Mouse (Mus musculus): ENCODE results near the gene Prr19. TPM values are rescaled to one million over a fixed set of nuclear protein-coding genes. Genes with fewer than 3 reads are reported as not detected.
A peak's percentile ranks its signal among the peaks of the same experiment; 100 is the strongest.

Prr19 gene
- polyA plus RNA-seq, 1 experiment from 2014 or later, result 0.12 TPM

GRCm38 (mm10) chr7:25303685-25304006 lies 2.4 kb downstream of the Prr19 start:
- no peak for TF ChIP-seq CTCF (IDR thresholded peaks at IDR 0.05; ENCODE audit: low read depth)
- 74% methylated on average over 3 of the region's 3 CpGs for WGBS
- Histone ChIP-seq H3K4me3 (ENCODE audit: low read depth, low read length) (no peak overlapping the region), H3K36me3 (ENCODE audit: control insufficient read depth, insufficient read depth) (no peaks in the 10 kb centered on the region), H3K27ac (ENCODE audit: low read depth, low read length) (no peak overlapping the region), H3K4me2 (replicated peaks; ENCODE audit: low read depth) (no peak overlapping the region), H3K9ac (ENCODE audit: low read depth, low read length) (no peak overlapping the region), H3K27me3 (replicated peaks; ENCODE audit: control insufficient read depth, insufficient read depth, low read length) (peaks cover 23% of the 10 kb centered on the region), H3K9me3 (ENCODE audit: control insufficient read depth) (no peaks in the 10 kb centered on the region), H3K4me1 (replicated peaks; ENCODE audit: control insufficient read depth, insufficient read depth, low read length) (0 out of 2 replicates have a peak, but pooled peaks cover 2% of the 10 kb centered on the region)
- no peak for ATAC-seq

- no peak overlapping the region for H3K9ac ChIP-seq (ENCODE audit: low read depth, low read length)
- no peaks in the 10 kb centered on the region for H3K9me3 ChIP-seq (ENCODE audit: control insufficient read depth)
- 2% methylated on average over 2 of the region's 2 CpGs for WGBS
- no peak overlapping the region for H3K27ac ChIP-seq (ENCODE audit: low read depth, low read length)
- 0 out of 2 replicates have a peak, but pooled peaks cover 2% of the 10 kb centered on the region for H3K4me1 ChIP-seq (replicated peaks; ENCODE audit: control insufficient read depth, insufficient read depth, low read length)
- ATAC-seq, result no peak
- H3K4me3 ChIP-seq (ENCODE audit: low read depth, low read length), result peak overlapping the region; percentile 49; the same call in 1 of the 2 replicates
- H3K4me2 ChIP-seq (replicated peaks; ENCODE audit: low read depth), result peak overlapping the region; percentile 95
- H3K27me3 ChIP-seq (replicated peaks; ENCODE audit: control insufficient read depth, insufficient read depth, low read length), result peaks cover 23% of the 10 kb centered on the region
- TF ChIP-seq CTCF (IDR thresholded peaks at IDR 0.05; ENCODE audit: low read depth), result no peak
- no peaks in the 10 kb centered on the region for H3K36me3 ChIP-seq (ENCODE audit: control insufficient read depth, insufficient read depth)
Measured at GRCm38 (mm10) chr7:25305481-25305880, 4.3 kb downstream of the Prr19 start.

GRCm38 (mm10) chr7:25305956-25306613 lies 4.9 kb downstream of the Prr19 start, which contains the start of gene Tmem145:
TSS of gene Tmem145 (plus strand) at chr7:25306106.
- peak within 1 kb of the TSS; percentile 95 for H3K4me2 ChIP-seq (replicated peaks; ENCODE audit: low read depth)
- H3K9me3 ChIP-seq (ENCODE audit: control insufficient read depth), result no peaks in the 10 kb centered on the region
- no peak within 1 kb of the TSS for H3K27ac ChIP-seq (ENCODE audit: low read depth, low read length)
- peak; percentile 6; the same call in 1 of the 2 replicates for TF ChIP-seq CTCF (IDR thresholded peaks at IDR 0.05; ENCODE audit: low read depth)
- peaks cover 26% of the 10 kb centered on the region for H3K27me3 ChIP-seq (replicated peaks; ENCODE audit: control insufficient read depth, insufficient read depth, low read length)
- peak; percentile 71 for ATAC-seq
- under 1% methylated on average over 47 of the region's 47 CpGs for WGBS
- H3K4me1 ChIP-seq (replicated peaks; ENCODE audit: control insufficient read depth, insufficient read depth, low read length), result 0 out of 2 replicates have a peak, but pooled peaks cover 2% of the 10 kb centered on the region
- H3K36me3 ChIP-seq (ENCODE audit: control insufficient read depth, insufficient read depth), result no peaks in the 10 kb centered on the region
- peak within 1 kb of the TSS; percentile 49 for H3K4me3 ChIP-seq (ENCODE audit: low read depth, low read length)
- peak within 1 kb of the TSS; percentile 7; the same call in 1 of the 2 replicates for H3K9ac ChIP-seq (ENCODE audit: low read depth, low read length)

GRCm38 (mm10) chr7:25306614-25306996 lies 5.4 kb downstream of the Prr19 start:
- no peaks in the 10 kb centered on the region for H3K36me3 ChIP-seq (ENCODE audit: control insufficient read depth, insufficient read depth)
- ATAC-seq, result no peak
- no peak overlapping the region for H3K9ac ChIP-seq (ENCODE audit: low read depth, low read length)
- TF ChIP-seq CTCF (IDR thresholded peaks at IDR 0.05; ENCODE audit: low read depth), result no peak
- H3K9me3 ChIP-seq (ENCODE audit: control insufficient read depth), result no peaks in the 10 kb centered on the region
- H3K4me2 ChIP-seq (replicated peaks; ENCODE audit: low read depth), result peak overlapping the region; percentile 95; the same call in 1 of the 2 replicates
- no peak overlapping the region for H3K27ac ChIP-seq (ENCODE audit: low read depth, low read length)
- H3K4me3 ChIP-seq (ENCODE audit: low read depth, low read length), result no peak overlapping the region
- 0 out of 2 replicates have a peak, but pooled peaks cover 2% of the 10 kb centered on the region for H3K4me1 ChIP-seq (replicated peaks; ENCODE audit: control insufficient read depth, insufficient read depth, low read length)
- whole genome bisulfite sequencing, result 43% methylated on average over 2 of the region's 2 CpGs
- H3K27me3 ChIP-seq (replicated peaks; ENCODE audit: control insufficient read depth, insufficient read depth, low read length), result peaks cover 31% of the 10 kb centered on the region

GRCm38 (mm10) chr7:25308702-25309318 lies 7.6 kb downstream of the Prr19 start:
- Histone ChIP-seq H3K4me3 (ENCODE audit: low read depth, low read length) (no peak overlapping the region), H3K36me3 (ENCODE audit: control insufficient read depth, insufficient read depth) (no peaks in the 10 kb centered on the region), H3K9me3 (ENCODE audit: control insufficient read depth) (no peaks in the 10 kb centered on the region), H3K27ac (ENCODE audit: low read depth, low read length) (no peak overlapping the region), H3K27me3 (replicated peaks; ENCODE audit: control insufficient read depth, insufficient read depth, low read length) (peaks cover 47% of the 10 kb centered on the region), H3K4me2 (replicated peaks; ENCODE audit: low read depth) (no peak overlapping the region), H3K4me1 (replicated peaks; ENCODE audit: control insufficient read depth, insufficient read depth, low read length) (0 out of 2 replicates have a peak, but pooled peaks cover 2% of the 10 kb centered on the region), H3K9ac (ENCODE audit: low read depth, low read length) (no peak overlapping the region)
- 52% methylated on average over 17 of the region's 17 CpGs for WGBS
- TF ChIP-seq CTCF (IDR thresholded peaks at IDR 0.05; ENCODE audit: low read depth), result no peak
- no peak for ATAC-seq

- no peak for ATAC-seq
- Histone ChIP-seq H3K9me3 (ENCODE audit: control insufficient read depth) (no peaks in the 10 kb centered on the region), H3K4me1 (replicated peaks; ENCODE audit: control insufficient read depth, insufficient read depth, low read length) (0 out of 2 replicates have a peak, but pooled peaks cover 2% of the 10 kb centered on the region), H3K4me3 (ENCODE audit: low read depth, low read length) (no peak overlapping the region), H3K27me3 (replicated peaks; ENCODE audit: control insufficient read depth, insufficient read depth, low read length) (peaks cover 49% of the 10 kb centered on the region), H3K27ac (ENCODE audit: low read depth, low read length) (no peak overlapping the region), H3K9ac (ENCODE audit: low read depth, low read length) (no peak overlapping the region), H3K4me2 (replicated peaks; ENCODE audit: low read depth) (no peak overlapping the region), H3K36me3 (ENCODE audit: control insufficient read depth, insufficient read depth) (no peaks in the 10 kb centered on the region)
- WGBS, result 88% methylated on average over 9 of the region's 9 CpGs
- no peak for TF ChIP-seq CTCF (IDR thresholded peaks at IDR 0.05; ENCODE audit: low read depth)
Measured at GRCm38 (mm10) chr7:25309425-25309824, 8.2 kb downstream of the Prr19 start.
